Mouse (Mus musculus) CD4-positive, CD25-positive, alpha-beta regulatory T cell, adult 4 months (primary cell): ENCODE measurements around the gene Cfap299. TPM values are rescaled to one million over a fixed set of nuclear protein-coding genes. Genes with fewer than 3 reads are reported as not detected.

ENCODE experiments used
- ATAC-seq: one replicate; pipeline ENCODE4 v1.8.0; 2017
- polyA plus RNA-seq, 2 experiments: library from polyadenylated mRNA; unstranded; fragments of 100-300 nt; shearing (Covaris generic); gene quantifications; one replicate each; pipeline ENCODE4 v1.2.1; 2017

Cfap299 gene
- polyA plus RNA-seq, 2 experiments from 2014 or later, result not detected

DNA sequence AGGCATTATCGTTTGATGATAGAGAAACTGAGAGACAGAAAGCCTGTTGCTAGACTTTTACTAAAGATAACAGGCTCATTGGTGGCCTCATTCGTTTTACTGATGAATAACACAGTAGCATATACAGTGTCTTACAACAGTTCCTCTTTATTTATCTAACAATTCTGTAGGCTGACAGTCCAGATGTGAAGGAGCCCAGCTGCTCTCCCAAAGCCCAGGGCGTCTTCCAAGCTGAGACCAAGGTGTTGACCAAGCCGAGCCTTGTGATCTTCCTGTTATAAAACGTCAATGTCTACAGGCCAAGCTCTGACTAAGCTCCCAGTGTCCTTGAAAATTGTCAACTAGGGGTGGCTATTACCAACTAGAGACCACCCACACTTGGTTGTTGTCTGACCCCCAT is 321.9 kb downstream of the Cfap299 start:
- no peak for ATAC-seq

- no peak for ATAC-seq
Observed at GRCm38 (mm10) chr5:98688254-98688653, 359.1 kb downstream of the Cfap299 start.

- ATAC-seq, result no peak
Observed at GRCm38 (mm10) chr5:98692070-98692469, 363.0 kb downstream of the Cfap299 start.

DNA sequence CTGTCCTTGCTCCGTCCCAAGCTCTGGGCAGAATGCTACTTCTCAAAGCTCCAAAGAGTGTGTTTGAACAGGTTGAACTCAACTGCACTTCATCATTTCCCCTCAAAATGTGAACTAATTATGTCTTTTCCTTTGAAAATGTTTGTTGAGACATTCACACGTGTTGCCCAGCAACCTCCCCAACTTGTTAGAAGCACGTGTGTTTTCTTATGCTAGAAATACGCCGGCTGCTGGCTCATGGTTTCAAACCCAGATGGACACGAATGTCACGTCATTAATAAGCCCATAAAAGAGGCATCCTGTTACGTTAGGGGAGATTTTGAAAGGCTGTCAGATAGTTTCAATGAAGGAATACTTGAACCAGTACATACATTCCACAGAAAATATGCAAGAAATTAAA is 367.2 kb downstream of the Cfap299 start:
- no peak for ATAC-seq

DNA sequence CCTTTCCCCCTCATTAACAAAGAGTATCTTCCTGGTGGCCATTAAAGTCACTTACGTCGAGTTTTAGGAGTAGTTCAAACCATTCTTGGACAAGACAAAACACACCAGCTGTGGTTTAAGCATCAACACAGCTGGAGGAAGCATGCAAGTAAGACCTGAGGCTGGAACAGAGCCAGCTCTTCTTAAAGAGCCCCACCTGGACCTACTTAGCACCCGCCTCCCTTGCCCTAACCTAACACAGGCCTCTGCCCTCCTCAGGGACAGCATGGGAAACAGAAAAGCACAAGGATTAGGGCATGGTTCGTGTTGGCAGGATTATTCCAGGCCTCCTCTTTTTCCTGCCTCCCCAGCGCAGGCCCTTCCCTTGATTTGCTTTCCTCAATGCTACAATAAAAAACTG is 374.9 kb downstream of the Cfap299 start:
- ATAC-seq, result no peak

DNA sequence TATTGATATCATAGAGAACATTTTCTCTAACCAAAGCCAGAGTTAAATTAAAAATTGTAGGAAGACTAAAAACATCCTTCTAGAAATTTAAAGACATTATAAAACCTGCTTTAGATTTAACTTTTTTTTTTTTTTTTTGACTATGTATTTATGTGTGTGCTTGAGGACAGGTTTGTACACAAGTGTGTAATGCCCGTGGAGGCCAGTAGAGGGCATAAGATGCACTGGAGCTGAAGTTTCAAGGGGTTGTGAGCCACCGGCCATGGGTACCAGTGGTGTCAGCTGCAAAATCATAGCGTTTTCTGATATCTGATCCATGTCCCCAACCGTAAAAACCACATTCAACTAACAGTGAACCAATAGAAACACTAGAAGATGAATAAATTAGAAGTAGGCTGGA is 377.5 kb downstream of the Cfap299 start:
- no peak for ATAC-seq

DNA sequence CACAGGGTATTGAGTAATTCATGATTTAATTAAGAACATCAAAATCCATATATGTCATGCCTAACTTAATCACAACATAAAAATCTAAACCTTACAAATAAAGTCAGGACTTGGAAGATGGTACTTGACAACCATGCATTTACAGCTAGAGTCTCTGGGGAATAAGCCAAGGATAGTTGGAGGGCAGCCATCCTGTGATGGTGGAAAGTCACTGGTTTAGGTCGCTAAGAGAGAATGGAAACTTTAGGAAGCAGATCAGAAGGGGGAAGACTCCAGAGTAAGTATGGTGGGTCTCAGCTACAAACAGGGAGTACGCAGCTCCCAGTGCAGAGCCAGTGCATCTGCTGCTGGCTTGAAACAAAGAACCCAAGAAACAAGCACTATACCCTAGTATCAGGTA is 386.3 kb downstream of the Cfap299 start:
- ATAC-seq, result no peak

DNA sequence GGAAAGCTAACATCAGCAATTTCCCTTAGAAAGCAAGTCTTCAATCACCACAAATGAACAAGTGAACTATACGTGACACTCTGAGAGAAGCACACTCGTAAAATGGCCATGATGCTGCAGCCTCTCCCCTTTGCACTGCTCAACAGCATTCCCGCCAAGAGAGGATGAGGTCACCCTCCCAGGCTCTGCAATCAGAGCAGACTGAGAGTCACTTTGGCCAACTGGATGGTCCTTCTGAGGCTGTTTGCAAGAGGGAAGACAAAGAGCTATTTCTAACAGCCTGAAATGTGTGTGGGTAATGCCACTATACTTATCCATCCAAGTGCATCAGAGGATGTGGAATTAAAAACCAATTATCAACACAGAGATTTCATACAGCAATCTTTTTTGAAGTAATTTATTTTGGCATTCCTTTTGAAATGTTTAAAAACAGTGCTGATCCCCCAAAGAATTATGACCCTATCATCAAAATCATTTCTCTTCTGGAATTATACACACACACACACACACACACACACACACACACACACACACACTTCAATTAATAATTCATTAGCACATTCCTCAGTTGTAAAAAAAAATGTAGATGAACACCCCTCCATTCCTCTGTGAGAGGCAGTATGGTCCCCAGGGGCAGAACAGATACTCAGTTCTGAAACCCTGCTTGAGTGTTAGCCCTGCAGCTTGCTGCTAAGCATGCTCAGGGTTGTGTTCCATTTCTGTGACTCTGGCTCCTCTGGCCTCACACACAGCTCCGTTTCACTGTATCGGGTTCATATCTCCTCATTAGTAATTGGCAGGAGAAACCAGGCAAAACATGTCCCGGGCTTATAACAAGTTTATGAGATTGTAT is 403.3 kb downstream of the Cfap299 start:
- ATAC-seq, result no peak

GRCm38 (mm10) chr5:98733010-98733399 is 403.9 kb downstream of the Cfap299 start:
- no peak for ATAC-seq

GRCm38 (mm10) chr5:98761858-98762652 is 433.0 kb downstream of the Cfap299 start:
- ATAC-seq, result no peak

- no peak for ATAC-seq
Observed at GRCm38 (mm10) chr5:98778588-98778987, 449.5 kb downstream of the Cfap299 start.

- no peak for ATAC-seq
Observed at GRCm38 (mm10) chr5:98782066-98782465, 453.0 kb downstream of the Cfap299 start.

DNA sequence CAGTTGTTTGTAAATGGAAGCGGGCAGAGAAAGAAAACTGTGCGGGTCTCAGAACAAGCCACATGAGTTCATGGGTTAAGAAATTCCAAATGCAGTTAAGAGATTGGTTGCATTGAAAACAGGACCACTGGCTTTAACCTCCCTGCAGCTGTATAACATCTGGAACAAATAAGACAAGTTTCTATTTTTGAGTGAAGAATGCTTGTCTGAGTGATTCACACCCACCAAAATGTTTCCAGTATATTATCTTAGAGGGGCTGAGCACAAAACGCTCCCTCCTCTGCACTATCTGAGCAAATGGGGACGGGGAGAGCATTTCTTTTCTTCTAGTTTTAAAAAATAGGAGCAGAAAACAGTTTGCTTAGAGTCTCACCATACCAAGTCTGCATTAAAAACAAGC is 458.6 kb downstream of the Cfap299 start:
- no peak for ATAC-seq

GRCm38 (mm10) chr5:98788568-98788967 is 459.5 kb downstream of the Cfap299 start:
- ATAC-seq, result no peak

DNA sequence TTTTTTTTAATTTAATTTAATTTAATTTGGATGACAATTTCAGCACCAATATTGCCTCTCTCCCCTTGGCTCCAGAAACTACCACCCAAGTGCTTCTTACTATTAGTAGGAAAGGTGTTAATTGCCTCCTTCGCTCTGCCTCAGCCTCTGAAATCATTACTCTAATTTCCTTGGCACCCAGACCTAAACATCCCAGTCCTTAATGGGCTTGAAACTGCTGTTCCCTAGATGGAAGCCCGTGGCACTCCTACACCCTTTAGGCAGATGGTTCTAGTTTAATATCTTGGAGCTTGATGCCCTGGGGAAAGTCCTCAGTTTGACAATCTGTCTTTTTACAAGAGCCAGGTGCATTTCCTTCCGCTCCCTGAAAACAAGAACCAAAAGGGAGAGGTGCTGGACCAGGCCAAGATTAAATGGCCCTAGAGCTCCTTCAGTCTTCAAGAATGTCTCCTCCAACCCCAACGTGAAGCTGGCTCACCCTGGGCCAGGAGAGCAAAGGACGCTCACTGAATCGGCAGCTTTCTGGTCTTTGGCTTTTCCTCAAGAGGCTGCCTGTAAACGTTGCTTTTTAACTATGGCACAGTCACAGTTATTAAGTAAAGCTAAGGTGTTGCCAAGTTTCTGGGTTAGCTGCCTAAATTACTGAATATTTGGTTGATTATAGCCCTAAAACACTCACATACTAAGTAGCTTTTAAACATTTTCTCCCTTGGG is 461.9 kb downstream of the Cfap299 start:
- no peak for ATAC-seq

DNA sequence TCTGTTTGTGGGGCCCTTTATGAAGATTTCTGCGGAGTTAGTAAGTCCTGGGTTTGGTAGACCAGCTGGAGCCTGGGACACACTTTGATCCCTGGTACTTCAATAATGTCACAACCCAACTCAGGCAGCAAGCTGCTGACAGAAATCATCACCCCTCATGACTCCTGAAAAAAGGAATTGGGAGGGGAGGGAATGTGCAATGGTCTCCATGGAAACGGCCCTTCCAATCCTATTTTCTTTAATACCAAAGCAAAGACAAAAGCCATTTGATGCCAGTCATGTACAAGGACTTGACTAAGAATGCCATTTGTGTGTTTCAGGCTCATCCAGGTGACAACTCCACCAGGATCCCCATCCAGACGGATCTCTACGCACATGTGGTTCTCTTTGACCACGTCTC is 472.4 kb downstream of the Cfap299 start:
- no peak for ATAC-seq

DNA sequence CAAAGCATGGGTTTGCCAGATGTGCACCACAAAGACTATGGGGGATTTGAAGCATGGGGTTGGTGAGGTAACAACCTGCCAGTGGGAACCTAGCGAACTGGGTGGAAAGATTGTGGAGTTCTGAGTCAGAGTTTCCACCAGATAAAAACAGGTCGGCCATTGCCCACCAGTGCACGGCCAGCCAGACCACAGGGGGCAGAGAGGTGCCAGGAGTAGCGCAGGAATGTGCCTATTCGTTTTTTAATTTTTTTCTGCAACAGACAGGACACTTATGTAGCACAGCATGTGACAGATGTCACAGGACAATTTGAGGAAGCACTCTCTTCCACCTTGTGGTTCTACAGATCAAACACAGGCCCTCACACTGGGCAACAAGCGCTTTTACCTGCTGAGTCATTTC is 475.7 kb downstream of the Cfap299 start:
- ATAC-seq, result no peak

GRCm38 (mm10) chr5:98806492-98806891 is 477.4 kb downstream of the Cfap299 start:
- no peak for ATAC-seq

GRCm38 (mm10) chr5:98807022-98807421 is 477.9 kb downstream of the Cfap299 start:
- no peak for ATAC-seq

DNA sequence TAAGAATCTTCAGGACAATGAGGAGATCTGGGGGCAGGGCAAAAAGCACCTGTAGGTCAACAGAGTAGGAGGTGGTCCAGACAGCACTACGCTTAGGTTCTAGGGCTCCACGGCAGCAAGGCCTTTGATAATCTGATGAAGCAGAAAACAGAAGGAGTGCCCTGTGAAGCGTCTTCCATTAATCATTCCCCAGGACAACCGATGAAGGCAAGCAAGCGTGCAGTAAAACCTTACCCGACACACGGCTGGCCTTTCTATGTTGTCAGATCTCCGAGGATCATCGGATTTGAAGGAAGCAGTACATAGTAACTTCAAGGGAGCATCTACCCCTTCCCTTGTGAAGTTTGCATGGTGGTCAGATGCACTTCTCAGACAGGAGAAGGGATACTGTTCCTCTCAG is 478.8 kb downstream of the Cfap299 start:
- no peak for ATAC-seq

DNA sequence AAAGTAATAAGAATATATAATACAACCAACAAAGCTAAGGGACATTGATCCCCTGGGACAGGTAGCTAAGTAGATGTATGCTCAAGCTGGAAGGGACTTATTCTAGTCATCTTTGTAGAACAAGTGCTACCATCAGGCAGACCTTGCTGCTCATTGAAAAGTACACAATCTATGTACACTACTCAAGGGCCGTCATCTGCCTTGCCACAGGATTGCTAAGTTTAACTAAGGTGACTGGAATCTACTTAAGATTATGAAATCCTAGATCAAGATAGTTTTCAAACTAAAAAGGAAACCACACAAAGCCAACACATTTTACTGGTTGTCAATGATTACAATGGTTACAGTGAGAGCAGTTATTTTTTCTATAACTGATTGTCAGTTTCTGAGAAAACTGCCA is 483.3 kb downstream of the Cfap299 start:
- no peak for ATAC-seq

DNA sequence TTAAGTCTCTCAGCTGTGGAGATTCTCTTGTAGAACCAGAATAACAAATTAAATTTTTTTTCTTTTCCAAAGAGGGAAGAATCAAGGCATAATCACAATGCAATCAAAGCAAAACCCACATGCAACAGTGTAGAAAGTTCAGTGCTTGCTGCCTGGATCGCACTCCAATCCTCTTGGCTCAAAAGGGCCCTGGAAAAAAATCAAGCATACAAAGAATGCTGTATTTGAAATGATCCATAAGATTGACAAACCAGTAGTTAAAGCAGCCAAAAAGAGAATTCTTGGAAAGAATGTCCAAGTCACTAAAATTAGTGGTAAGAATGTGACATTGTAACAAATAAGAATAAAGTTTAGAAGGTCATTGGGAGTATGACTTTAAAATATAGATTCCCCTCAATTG is 486.2 kb downstream of the Cfap299 start:
- no peak for ATAC-seq

GRCm38 (mm10) chr5:98833760-98834159 is 504.7 kb downstream of the Cfap299 start:
- ATAC-seq, result no peak
